Mouse (Mus musculus) stomach, postnatal 0 days (tissue): ENCODE results near the gene Efcab6.

Source experiments
- CTCF ChIP-seq: IDR thresholded peaks from 2 replicates; pipeline ENCODE4 v1.5.1; 2016; ENCODE audit warnings: antibody characterized with exemption, low read depth, mild to moderate bottlenecking, moderate library complexity
- EP300 ChIP-seq: optimal IDR thresholded peaks from 2 replicates; pipeline ENCODE3; 2016; ENCODE audit warnings: antibody characterized with exemption

- TF ChIP-seq EP300, result no peak
- no peak for TF ChIP-seq CTCF
Observed at GRCm38 (mm10) chr15:84049570-84049969, 15.6 kb downstream of the Efcab6 start.
